Mouse (Mus musculus) erythroblast, embryonic 14.5 days (primary cell): ENCODE results near the gene Zg16.

ENCODE experiments used
- GATA1 ChIP-seq: IDR thresholded peaks from 2 replicates; pipeline ENCODE4 v1.6.1; 2012; ENCODE audit warnings: low read length, inconsistent platforms, mixed read lengths
- TAL1 ChIP-seq: IDR thresholded peaks from 3 replicates; pipeline ENCODE4 v1.6.1; 2012; ENCODE audit warnings: low read length, inconsistent platforms, mixed read lengths

GRCm38 (mm10) chr7:127116331-127116935 lies 29.3 kb upstream of the Zg16 start:
- TF ChIP-seq TAL1 (no peak), GATA1 (no peak)
